Mouse (Mus musculus) cerebellum, postnatal 25 days (tissue): ENCODE results near the gene Cdk1.

ENCODE experiments used
- DNase-seq, 2 experiments: peaks; one replicate each; pipeline ENCODE4 v3.0.0; 2021; ENCODE audit warnings: mixed read lengths in 2 of 2

The Cdk1 gene

DNA sequence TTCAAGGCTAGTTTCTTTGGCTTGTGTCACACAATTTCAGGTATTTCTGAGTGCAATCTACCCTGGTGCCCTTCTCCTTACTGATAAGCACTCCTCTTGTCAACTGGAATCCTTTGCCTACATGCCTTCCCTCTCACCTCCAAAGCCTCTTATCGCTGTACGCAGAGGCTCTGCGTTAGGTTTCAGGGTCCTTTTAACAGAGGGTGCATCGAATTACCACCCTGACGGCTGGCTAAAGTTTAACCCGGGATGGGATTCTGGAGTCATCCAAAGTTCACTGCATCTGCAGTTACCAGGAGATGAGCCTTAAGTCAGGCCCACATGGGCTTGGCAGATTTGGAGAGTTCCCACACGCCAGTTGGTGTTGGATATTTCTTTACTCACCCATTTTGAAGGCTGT lies 47.1 kb downstream of the Cdk1 start:
- no peak for DNase-seq

DNA sequence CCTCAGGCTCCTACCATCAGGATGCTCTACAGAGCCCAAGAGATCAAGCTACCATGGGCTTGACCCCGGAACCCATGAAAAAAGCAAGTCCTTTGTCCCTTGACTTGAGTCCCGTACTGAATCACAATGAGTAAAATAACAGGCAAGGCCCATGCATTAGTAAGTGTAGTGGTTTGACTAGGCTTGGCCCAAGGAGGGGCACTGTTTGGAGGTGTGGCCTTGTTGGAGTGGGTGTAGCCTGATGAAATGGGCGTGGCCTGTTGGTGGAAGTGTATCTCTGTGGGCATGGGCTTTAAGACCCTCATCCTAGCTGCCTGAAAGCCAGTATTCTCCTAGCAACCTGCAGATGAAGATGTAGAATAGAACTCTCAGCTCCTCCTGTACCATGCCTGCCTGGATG lies 47.9 kb downstream of the Cdk1 start:
- no peak for DNase-seq

DNA sequence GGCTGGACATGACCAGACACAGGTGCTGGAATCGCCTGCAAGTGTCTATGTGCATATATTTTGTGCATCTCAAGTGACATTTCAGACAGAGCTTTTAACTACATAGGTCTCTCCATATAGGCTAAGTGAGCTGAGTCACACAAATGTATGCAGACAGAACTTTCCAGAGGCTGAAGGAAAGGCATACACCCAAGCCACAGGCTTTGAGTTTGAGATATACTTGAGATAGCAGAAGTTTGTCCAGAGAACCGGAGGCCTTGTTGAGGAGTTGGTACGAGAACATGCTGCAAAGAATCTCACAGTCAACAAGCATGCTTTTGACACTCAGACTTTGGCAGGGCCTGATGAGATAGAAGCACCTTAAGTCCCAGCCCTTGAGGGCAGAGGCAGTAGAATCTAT lies 50.1 kb downstream of the Cdk1 start:
- DNase-seq, result no peak

DNA sequence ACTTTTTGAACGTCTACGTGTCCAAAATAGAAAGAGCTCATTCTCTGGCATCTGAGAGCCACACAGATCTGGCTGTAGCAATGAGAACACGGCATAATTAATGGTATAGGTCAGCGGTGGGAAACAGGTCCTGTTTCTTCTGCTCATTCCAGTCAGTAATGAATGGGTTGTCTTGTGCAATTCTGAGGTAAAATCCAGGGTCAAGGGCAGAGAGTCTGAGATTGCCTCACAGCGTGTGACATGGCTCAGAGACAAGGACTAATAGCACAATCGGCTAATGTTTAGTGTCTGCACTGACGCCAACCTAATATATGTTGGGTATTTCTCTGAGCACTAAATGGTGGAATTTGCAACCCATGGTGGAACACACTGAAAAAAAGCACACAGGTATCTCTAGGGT lies 52.8 kb downstream of the Cdk1 start:
- DNase-seq, result no peak

DNA sequence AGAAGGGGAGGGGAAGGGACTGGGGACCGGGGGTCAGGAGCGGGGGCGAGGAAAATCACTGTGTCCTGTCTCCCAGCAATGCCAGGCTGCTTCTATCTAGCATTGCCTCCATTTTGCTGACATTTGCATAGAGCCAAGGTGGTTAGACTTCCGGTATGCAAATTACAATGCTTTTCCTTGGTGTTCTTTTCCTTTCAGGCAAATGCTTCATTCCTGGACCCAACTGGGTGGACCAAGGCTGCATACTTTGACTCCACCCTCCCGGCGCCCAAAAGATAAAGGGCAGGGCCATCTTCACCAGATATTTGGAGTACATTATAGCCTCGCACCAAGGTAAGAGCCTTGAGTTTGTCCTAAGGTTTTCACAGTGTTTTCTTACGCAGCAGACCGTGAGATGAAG lies 56.8 kb downstream of the Cdk1 start:
- DNase-seq, result no peak

DNA sequence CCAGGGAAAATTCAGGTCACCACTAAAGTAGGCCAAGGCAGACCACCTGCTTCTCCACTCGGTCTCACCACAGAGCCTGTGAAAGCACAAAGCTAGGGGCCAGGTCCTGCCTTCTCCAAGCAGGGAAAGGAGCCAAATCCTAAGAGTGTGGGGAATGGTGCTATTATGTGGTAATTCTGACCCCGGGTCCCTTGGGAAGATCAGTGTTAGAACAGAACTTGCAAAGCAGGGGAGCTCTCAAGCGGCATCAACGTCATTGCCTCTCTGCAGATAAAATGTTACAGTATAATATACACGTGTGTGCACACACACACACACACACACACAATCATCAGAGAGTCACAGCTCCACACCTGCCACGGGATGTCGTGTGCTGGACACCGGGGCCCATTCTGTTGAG lies 62.0 kb downstream of the Cdk1 start:
- no peak for DNase-seq

DNA sequence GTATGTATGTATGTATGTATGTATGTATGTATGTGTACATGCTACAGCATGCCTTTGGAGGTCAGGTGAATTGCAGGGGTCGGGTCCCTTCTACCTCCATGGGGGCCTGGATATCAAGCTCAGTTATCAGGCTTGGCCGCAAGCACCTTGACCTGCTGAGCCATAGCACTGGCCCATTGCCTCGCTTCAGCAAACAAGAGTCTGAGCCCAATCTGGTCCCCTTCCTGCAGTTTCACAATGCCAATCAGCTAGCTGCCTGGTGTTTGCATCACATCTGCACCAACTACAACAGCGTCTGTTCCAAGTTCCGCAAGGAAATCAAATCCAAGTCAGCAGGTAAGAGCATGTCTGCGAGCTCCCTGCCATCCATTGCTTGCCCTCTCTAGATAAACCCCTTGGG lies 64.0 kb downstream of the Cdk1 start:
- no peak for DNase-seq

DNA sequence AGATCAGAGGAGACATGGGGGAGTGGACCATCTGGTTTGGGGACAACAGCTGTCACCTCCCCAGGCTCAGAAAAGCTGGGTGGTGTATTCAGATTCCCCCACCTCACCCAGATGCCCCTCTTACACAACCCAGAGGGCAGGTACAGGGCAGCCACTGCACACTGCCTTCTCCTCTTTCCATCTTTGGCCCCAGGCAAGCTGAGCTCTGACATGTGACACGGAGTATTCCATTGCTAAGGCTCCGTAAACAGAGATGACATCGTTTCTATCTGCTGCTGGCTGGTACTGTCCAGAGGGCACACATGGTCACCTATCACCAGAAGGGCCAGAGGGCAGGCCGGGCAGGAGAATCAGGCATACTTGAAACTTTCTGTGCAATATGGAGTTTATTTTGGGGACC lies 64.7 kb downstream of the Cdk1 start:
- no peak for DNase-seq

DNA sequence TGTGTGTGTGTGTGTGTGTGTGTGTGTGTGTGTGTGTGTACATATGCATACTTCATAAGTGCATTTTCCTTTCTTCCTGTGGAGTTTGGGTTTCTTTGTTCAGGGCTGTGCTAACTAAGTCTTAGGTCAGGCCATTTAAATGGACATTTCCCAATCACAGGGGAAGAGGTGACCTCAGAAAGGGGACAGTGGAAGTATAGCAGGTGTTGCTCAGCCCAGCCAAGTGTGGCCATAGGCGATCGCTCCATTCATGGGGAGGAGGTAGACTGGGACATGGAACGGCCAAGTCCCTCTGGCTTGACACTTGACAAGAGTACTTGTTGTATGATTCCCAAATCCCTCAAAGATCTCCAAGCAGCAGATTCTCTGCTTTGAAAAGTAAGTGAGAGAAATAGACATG lies 65.8 kb downstream of the Cdk1 start:
- no peak for DNase-seq
